Mouse (Mus musculus) forebrain, embryonic 12.5 days (tissue): Measurements from ENCODE around the gene Rpl7a. TPM values are rescaled to one million over a fixed set of nuclear protein-coding genes. Genes with fewer than 3 reads are reported as not detected.

Experiments used
- ATAC-seq: fragments of 200-750 bp; cut with Nextera tagmentation; 2 replicates; pipeline ENCODE4 v1.8.0; 2017; ENCODE audit warnings: moderate TSS enrichment; ENCODE audit not compliant: low FRiP score
- H3K27ac ChIP-seq: fragments of 300-500 bp; sonication (generic); 2 replicates; pipeline ENCODE4 v1.5.1; 2016; ENCODE audit warnings: mild to moderate bottlenecking
- H3K27me3 ChIP-seq: fragments of 300-500 bp; sonication (generic); 2 replicates; pipeline ENCODE4 v1.6.1; 2016; ENCODE audit warnings: mild to moderate bottlenecking
- H3K36me3 ChIP-seq: fragments of 300-500 bp; sonication (generic); replicated peaks from 2 replicates; pipeline ENCODE4 v1.6.1; 2016; ENCODE audit warnings: mild to moderate bottlenecking
- H3K4me1 ChIP-seq: fragments of 300-500 bp; sonication (generic); 2 replicates; pipeline ENCODE4 v1.6.1; 2016
- H3K4me2 ChIP-seq: fragments of 300-500 bp; sonication (generic); 2 replicates; pipeline ENCODE4 v1.6.1; 2016; ENCODE audit warnings: mild to moderate bottlenecking, moderate library complexity
- H3K4me3 ChIP-seq: fragments of 300-500 bp; sonication (generic); replicated peaks from 2 replicates; pipeline ENCODE4 v1.5.1; 2016; ENCODE audit warnings: mild to moderate bottlenecking
- H3K9ac ChIP-seq: fragments of 300-500 bp; sonication (generic); 2 replicates; pipeline ENCODE4 v1.6.1; 2016; ENCODE audit warnings: mild to moderate bottlenecking
- H3K9me3 ChIP-seq: fragments of 300-500 bp; sonication (generic); 2 replicates; pipeline ENCODE4 v1.6.1; 2016
- WGBS: fragments of 180-500 bp; shearing (Covaris S2); methylation state at CpG from one replicate; pipeline ENCODE4 v1.1.7; 2016; 5-methylcytosine and 5-hydroxymethylcytosine counted together
- polyA plus RNA-seq: library from polyadenylated mRNA; unstranded; fragments of >200 nt; fragmentation: Nextera tagmentation; extraction: Ambion mirVana; gene quantifications from 2 replicates; pipeline ENCODE4 v1.2.1, GENCODE M21; 2016

The Rpl7a gene
- polyA plus RNA-seq, 1 experiment from 2014 or later = 566 TPM

DNA sequence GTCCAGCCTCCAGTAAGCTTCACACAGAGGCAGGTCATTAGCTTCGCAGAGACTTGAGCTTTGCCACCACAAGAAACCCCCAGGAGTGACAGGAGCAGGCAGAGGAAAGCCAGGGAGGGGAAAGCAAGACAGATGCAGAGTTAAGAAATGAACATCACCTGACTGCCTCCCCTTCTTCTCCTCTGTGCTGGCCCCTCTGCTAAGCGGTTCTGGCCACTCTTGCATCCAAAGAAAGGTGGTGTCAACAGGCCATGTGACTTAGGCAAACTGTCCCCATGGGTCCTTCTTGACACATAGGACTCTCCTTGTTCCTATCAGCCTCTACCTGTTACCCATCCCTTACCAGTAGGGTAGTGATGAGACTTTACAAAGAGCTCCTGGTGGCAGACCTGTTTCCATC is 4.6 kb upstream of the Rpl7a start:
- Histone ChIP-seq H3K9ac (no peak overlapping the region), H3K27ac (no peak overlapping the region), H3K4me3 (no peak overlapping the region), H3K4me1 (peaks cover 42% of the 10 kb centered on the region), H3K4me2 (no peak overlapping the region), H3K9me3 (no peaks in the 10 kb centered on the region), H3K27me3 (no peaks in the 10 kb centered on the region), H3K36me3 (peaks cover 45% of the 10 kb centered on the region)
- ATAC-seq = no peak
- WGBS = 100% methylated on average over 2 of the region's 2 CpGs

DNA sequence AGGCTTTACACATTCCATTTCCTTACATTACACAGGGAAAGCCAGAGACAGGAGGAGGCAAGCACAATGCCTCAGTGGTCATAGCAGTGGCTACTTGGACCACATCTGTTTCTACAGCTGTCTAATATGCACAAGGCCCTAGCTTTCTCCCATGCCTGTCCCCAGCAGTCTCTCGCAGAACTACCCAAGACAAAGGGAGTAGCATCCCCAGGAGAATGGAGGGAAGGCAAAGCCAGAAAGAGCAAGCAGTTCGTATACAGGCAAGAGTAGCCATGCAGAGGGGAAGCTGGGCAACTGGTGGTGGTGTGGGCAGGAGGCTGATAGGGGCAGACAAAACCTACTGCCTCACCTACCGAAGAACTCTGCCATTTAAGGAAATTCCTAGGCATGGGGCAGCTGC is 4.1 kb upstream of the Rpl7a start:
- H3K9ac ChIP-seq = no peak overlapping the region
- H3K4me2 ChIP-seq = no peak overlapping the region
- no peak overlapping the region for H3K4me3 ChIP-seq
- H3K4me1 ChIP-seq = peaks cover 39% of the 10 kb centered on the region
- 92% methylated on average over 3 of the region's 3 CpGs for WGBS
- ATAC-seq = no peak
- no peaks in the 10 kb centered on the region for H3K9me3 ChIP-seq
- H3K36me3 ChIP-seq = peaks cover 47% of the 10 kb centered on the region
- no peak overlapping the region for H3K27ac ChIP-seq
- H3K27me3 ChIP-seq = no peaks in the 10 kb centered on the region

DNA sequence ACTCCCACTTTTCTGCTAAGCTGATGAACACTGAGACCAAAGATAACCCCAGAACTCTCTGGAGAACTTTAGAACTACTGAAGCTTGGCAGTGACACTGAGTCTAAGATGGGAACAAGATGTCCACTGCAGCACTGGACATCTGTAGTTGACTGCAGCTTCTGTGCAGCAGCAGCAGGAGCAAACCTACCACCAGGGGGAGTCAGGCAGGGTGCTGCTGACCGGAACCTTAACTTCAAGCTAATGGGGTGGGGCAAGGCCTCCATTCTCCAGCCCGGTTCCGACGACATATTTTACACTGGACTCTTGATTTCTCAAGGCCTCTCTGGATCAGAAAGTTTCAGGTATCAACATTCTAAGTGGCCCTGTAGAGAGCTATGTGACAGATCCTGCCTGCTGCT is 3.5 kb upstream of the Rpl7a start:
- Histone ChIP-seq H3K4me3 (no peak overlapping the region), H3K4me2 (no peak overlapping the region), H3K9ac (no peak overlapping the region), H3K4me1 (peaks cover 39% of the 10 kb centered on the region), H3K27ac (no peak overlapping the region), H3K9me3 (no peaks in the 10 kb centered on the region), H3K27me3 (no peaks in the 10 kb centered on the region), H3K36me3 (peaks cover 52% of the 10 kb centered on the region)
- no peak for ATAC-seq
- 58% methylated on average over 4 of the region's 4 CpGs for WGBS

DNA sequence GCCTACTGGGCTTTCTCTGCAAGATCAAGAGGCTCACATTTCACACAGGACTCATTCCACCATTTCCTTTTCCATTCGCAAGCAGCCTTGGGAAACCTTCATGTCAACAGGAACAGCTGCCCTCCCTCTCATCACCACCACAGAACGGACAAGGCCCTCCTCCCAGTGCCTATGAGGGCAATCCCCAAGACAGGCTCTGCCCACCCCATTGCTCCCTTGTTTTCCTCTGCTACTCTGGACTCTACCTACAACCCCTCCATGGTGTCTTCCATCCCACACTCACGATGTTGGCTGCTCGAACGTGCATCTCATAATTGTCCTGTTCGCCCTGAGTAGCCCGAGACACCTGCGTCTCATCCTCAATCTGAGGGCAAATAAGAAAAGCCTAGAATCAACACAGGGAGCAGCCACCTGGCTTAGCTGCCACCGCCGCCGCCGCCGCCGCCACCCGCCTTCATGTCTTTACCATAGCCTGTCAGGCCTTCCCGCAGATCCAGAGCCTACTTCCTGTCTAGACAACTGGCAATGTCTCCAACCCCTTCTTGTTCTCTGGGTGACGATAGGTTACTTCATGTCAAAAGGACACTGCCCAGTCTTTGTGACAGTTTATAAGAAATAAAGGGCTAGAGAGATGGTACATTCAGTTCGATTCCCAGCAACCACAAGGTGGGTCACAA is 1.7 kb upstream of the Rpl7a start:
- H3K9ac ChIP-seq = peak overlapping the region; percentile 98
- peak overlapping the region; percentile 88 for H3K4me3 ChIP-seq
- H3K27ac ChIP-seq = no peak overlapping the region
- peaks cover 39% of the 10 kb centered on the region for H3K4me1 ChIP-seq
- H3K27me3 ChIP-seq = no peaks in the 10 kb centered on the region
- WGBS = 94% methylated on average over 18 of the region's 18 CpGs
- no peaks in the 10 kb centered on the region for H3K9me3 ChIP-seq
- peak overlapping the region; percentile 100 for H3K4me2 ChIP-seq
- no peak for ATAC-seq
- H3K36me3 ChIP-seq = peaks cover 70% of the 10 kb centered on the region

DNA sequence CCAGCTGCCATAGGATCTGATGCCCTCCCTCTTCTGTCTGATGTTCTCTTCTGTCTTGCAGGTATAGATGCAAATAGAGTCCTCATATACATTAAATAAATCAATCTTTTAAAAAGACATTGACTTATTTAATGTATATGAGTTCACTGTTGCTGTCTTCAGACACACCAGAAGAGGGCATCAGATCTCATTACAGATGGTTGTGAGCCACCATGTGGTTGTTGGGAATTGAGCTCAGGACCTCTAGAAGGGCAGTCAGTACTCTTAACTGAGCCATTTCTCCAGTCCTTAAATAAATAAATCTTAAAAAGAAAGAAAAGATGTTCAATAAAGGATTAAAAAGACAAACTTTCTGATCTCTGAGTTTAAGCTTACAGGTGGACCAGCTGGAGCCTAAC is 1.2 kb upstream of the Rpl7a start:
- H3K9ac ChIP-seq = peak overlapping the region; percentile 98
- H3K27me3 ChIP-seq = no peaks in the 10 kb centered on the region
- no peaks in the 10 kb centered on the region for H3K9me3 ChIP-seq
- no peak overlapping the region for H3K27ac ChIP-seq
- H3K4me3 ChIP-seq = peak overlapping the region; percentile 88
- H3K4me2 ChIP-seq = peak overlapping the region; percentile 100
- H3K4me1 ChIP-seq = peaks cover 36% of the 10 kb centered on the region
- H3K36me3 ChIP-seq = peaks cover 73% of the 10 kb centered on the region
- ATAC-seq = no peak

DNA sequence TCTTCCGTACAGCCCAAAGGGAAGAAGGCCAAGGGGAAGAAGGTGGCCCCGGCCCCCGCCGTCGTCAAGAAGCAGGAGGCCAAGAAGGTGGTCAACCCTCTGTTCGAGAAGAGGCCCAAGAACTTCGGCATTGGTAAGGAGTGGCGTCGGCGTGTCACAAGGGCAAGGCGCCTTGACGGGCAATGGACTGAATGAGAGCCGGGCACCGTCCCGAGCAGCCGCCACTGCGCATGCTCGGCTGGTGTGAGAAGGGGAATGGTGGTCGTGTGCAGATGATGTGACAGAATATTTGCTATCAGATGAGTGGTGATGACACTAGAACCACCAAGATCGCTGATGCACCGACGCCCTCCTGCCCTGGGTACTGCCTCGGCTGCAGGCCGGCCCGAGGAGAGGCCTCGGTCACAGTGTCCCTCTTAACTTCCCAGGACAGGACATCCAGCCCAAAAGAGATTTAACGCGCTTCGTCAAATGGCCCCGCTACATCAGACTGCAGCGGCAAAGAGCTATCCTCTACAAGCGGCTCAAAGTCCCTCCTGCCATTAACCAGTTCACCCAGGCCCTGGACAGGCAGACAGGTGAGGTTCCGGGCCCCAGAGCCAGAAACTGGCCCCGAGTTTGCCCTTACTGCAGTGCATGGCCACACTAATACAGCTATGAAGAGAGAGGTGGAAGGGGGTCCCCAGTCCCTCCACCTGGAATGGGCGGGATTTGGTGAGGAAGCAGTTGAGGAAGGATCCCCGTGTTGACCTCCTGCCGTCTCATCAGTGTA is 616 bp downstream of the Rpl7a start:
- Histone ChIP-seq H3K36me3 (peaks cover 59% of the 10 kb centered on the region), H3K4me2 (peak overlapping the region; percentile 100), H3K4me1 (peaks cover 51% of the 10 kb centered on the region), H3K27ac (peak overlapping the region; percentile 96), H3K4me3 (peak overlapping the region; percentile 88), H3K9ac (peak overlapping the region; percentile 98), H3K9me3 (no peaks in the 10 kb centered on the region), H3K27me3 (no peaks in the 10 kb centered on the region)
- WGBS = under 1% methylated on average over 37 of the region's 37 CpGs
- ATAC-seq = peak; percentile 50

DNA sequence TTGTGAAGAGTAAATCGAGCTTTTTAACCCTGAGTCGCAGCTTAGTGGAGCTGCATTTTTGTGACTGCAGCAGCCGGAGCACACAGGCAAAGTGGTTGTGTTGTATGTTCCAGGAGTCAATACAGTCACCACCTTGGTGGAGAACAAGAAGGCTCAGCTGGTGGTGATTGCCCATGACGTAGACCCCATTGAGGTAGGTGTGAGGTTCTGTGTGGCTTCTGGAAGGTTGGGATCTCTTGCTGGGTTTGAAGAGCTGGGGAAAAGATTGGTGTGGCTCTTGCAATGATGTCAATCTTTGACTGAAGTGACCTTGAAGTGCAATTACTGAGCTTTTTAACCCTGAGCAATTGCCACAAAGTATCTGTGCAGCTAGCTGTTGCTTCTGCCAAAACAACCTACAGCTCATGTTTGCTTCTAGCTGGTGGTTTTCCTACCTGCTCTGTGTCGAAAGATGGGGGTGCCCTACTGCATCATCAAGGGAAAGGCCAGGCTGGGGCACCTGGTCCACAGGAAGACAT is 1.7 kb downstream of the Rpl7a start:
- no peaks in the 10 kb centered on the region for H3K27me3 ChIP-seq
- H3K9ac ChIP-seq = peak overlapping the region; percentile 98
- no peak for ATAC-seq
- H3K36me3 ChIP-seq = peaks cover 47% of the 10 kb centered on the region
- WGBS = 71% methylated on average over 5 of the region's 5 CpGs
- H3K4me3 ChIP-seq = peak overlapping the region; percentile 88
- H3K4me2 ChIP-seq = peak overlapping the region; percentile 100
- H3K27ac ChIP-seq = no peak overlapping the region
- no peaks in the 10 kb centered on the region for H3K9me3 ChIP-seq
- peaks cover 58% of the 10 kb centered on the region for H3K4me1 ChIP-seq

DNA sequence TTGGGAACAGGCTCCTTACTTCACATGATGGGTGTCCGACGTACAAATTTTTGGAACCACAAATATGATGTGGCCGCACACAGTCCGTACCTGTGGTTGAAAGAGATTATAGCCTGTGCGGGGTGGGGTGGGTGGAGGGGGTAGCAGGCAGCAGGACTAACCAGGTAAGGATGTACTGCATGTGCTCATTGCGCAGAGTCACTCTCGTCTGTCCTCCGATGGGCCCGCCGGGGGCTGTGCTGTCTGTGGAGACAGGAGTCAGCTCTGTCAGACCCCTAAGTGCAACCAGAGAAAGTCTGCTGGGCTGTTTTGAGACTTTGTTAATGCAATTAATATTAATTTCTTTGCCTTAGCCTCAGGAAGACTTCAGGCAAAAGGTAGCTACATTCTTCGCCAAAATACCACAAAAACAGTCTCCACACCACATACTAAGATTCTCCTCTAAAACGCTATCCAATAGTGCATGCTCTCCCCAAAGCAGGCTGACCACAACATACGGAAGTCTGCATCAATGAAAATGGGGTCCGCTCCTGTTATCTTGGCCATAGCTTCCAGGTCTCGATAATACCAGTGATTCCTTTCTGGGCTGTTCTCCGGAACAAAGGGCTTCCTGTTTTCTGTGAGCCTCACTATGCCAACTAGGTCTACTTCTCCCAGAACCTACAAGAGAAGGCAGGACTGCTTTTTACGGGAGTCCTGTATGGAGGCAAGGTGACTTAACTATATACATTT is 3.0 kb downstream of the Rpl7a start:
- H3K36me3 ChIP-seq = peaks cover 44% of the 10 kb centered on the region
- H3K9me3 ChIP-seq = no peaks in the 10 kb centered on the region
- no peak overlapping the region for H3K27ac ChIP-seq
- 83% methylated on average over 17 of the region's 17 CpGs for WGBS
- no peak overlapping the region for H3K4me2 ChIP-seq
- ATAC-seq = no peak
- peaks cover 59% of the 10 kb centered on the region for H3K4me1 ChIP-seq
- no peak overlapping the region for H3K4me3 ChIP-seq
- no peaks in the 10 kb centered on the region for H3K27me3 ChIP-seq
- H3K9ac ChIP-seq = no peak overlapping the region

DNA sequence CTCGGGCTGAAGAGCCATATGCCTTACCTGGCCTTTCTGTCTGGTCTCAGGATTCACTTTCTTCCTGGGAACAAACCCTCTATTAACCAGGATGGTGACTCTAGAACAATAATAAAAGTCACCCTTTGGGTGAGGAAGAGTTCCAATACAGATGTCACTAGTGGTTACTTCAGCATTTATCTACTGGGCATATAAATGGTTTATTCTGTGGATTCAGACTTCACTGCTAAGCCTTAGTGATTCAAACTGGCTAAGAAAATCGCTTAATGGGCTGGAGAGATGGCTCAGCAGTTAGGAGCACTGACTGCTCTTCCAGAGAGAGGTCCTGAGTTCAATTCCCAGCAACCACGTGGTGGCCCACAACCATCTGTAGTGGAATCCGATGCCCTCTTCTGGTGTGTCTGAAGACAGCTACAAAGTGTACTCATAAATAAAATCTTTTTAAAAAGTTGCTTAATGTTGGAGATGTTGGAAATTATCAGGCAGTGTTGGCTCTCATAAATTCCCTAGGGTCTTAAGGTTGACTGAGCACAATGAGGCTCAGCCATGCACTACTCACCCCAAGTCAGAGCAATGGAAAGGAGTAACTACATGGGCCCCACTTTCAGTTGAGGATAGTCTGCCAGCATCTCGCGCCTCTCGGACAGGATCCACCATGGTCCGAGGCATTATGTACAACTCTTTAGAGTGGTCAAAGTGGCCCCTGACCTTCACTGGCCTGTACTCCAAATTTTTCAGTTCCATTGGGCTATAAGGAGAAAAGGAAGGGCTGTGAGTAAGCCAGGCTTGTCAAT is 3.8 kb downstream of the Rpl7a start:
- no peak for ATAC-seq
- Histone ChIP-seq H3K27me3 (no peaks in the 10 kb centered on the region), H3K9ac (no peak overlapping the region), H3K36me3 (peaks cover 47% of the 10 kb centered on the region), H3K9me3 (no peaks in the 10 kb centered on the region), H3K4me3 (no peak overlapping the region), H3K4me2 (no peak overlapping the region), H3K4me1 (peaks cover 51% of the 10 kb centered on the region), H3K27ac (no peak overlapping the region)
- 63% methylated on average over 8 of the region's 8 CpGs for WGBS

DNA sequence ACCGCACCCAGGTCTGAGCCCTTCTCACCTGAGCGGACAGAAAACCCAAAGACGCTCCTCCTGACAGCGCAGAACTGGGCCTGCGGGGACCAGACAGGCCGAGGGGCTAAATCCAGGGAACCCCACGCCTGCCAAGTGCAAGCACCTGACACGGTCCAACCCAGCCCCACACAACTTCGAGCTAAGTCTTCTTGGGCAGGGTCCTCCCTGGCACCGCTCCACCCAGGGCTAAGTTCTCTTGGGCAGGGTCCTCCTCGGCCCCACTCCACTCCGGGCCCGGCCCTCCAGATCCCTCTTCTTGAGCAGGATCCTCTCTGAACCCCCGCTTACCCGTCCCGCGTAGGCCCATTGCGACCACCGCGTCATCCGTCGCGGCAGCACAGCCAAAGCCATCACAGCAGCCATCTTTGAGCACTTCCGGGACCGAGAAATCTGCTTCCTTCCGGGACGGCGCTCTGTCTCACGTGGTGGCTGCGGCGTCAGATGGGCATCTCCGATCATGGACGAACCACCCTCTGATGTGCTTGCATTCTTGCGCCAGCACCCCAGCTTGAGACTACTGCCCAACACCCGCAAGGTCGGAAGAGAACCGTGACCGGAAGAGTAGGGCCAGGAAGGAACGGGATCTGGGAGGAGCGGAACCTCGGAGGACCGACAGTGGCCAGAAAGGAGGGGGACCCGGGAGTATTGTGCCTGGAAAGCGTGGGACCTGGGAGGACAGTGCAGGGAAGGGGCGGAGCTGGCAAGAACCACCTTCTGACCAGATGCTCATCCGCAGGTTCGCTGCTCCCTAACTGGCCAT is 5.6 kb downstream of the Rpl7a start, which contains the start of the genes Surf2 and Surf1:
TSS of gene Surf2 (plus strand) at position 441 of the 802 bp plus-strand sequence.
TSS of gene Surf1 (minus strand) at position 604 of the 802 bp plus-strand sequence.
- ATAC-seq = peak; percentile 79
- Histone ChIP-seq H3K9me3 (no peaks in the 10 kb centered on the region), H3K4me2 (peak within 1 kb of the TSS; percentile 95), H3K9ac (peak within 1 kb of the TSS; percentile 74), H3K4me1 (peaks cover 46% of the 10 kb centered on the region), H3K27ac (peak within 1 kb of the TSS; percentile 73), H3K4me3 (peak within 1 kb of the TSS; percentile 73), H3K27me3 (no peaks in the 10 kb centered on the region), H3K36me3 (peaks cover 65% of the 10 kb centered on the region)
- WGBS = 3% methylated on average over 47 of the region's 47 CpGs

DNA sequence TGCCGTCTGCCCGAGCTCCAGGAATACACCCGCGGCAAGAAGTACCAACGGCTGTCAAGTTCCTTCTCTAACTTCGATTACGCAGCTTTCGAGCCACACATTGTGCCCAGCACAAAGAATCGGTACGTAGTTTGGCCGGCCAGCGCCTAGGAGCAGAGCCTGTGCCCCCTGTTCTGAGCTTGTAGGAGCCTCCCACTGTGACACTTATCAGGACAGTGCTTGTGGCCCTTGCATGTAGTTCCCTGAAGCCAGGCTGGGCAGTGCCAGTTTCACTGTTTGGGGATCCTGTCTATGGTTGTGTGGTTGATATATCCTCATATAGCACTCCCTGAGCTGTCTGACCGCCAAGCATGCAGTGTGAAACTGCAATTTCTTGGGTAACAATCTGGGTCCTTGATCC is 6.2 kb downstream of the Rpl7a start:
- Histone ChIP-seq H3K27me3 (no peaks in the 10 kb centered on the region), H3K4me3 (peak overlapping the region; percentile 73), H3K4me1 (peaks cover 42% of the 10 kb centered on the region), H3K36me3 (peaks cover 67% of the 10 kb centered on the region), H3K9ac (peak overlapping the region; percentile 74), H3K9me3 (no peaks in the 10 kb centered on the region), H3K27ac (peak overlapping the region; percentile 73; the same call in 1 of the 2 replicates), H3K4me2 (peak overlapping the region; percentile 95)
- WGBS = 3% methylated on average over 13 of the region's 13 CpGs
- no peak for ATAC-seq
